Mouse (Mus musculus): ENCODE measurements around the gene Elane. TPM values are rescaled to one million over a fixed set of nuclear protein-coding genes. Genes with fewer than 3 reads are reported as not detected.

The Elane gene
- not detected for total RNA-seq (2022)

DNA sequence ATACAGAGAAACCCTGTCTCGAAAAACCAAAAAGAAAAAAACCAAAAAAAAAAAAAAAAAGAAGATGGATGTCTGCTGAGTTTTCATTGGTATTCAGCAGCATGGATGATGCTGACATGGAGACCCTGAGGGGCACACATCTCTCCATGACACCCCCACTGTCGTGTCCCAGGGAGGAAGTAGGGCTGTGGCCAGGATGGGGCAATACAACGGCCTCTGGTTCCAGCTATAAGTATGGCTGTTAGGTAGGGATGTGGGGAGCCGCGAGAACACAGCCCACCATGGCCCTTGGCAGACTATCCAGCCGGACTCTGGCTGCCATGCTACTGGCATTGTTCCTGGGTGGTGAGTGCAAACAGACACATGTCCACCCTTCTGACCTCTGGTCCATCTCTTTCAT, at the start of gene Elane:
Gene Elane, plus strand, starts transcription at position 194 of the 400 bp plus-strand sequence.
- DNase-seq (ENCODE audit: low spot score in 2 of 2) = no peak

DNA sequence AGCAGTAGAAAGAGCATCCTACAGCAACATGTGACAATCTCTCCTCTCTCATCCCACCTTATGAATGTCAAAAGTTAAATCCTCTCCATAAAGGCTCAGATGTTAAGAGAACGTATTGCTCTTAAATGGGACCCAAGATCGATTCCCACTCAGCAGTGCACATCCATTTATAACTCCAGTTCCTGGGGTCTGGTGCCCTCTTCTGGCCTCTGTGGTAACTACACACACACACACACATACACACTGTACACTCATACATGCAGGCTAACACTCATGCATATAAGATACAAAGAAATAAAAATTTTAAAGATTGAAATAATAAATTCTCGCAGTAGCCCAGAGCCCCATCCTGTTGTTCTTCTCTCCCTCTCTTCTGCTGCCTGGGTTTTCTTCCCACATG, 49.1 kb upstream of the Elane start:
- no peak for DNase-seq (ENCODE audit: low spot score in 2 of 2)

DNA sequence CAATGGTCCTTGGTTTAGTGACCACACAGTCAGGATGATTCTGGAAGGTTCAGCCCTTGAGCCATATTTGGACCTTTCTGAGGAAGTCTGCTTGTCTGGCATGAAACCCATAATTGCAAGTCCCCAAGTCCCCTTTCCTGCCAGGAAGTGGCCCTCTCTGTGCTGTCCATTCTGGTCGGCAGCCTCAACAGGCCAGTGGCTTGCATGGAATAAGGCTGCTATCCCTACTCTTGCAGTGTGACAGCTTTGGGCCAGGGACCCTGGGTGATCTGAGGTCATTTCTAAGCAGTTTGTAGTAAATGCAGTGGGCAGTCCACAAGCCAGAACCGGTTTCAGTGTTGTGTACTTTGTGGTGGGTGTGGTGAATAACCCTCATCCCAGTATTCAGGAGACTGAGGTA, 47.9 kb upstream of the Elane start:
- DNase-seq (ENCODE audit: low spot score in 2 of 2) = no peak

GRCm38 (mm10) chr10:79840091-79840490, 46.0 kb upstream of the Elane start:
- DNase-seq (ENCODE audit: low spot score in 2 of 2) = no peak

DNA sequence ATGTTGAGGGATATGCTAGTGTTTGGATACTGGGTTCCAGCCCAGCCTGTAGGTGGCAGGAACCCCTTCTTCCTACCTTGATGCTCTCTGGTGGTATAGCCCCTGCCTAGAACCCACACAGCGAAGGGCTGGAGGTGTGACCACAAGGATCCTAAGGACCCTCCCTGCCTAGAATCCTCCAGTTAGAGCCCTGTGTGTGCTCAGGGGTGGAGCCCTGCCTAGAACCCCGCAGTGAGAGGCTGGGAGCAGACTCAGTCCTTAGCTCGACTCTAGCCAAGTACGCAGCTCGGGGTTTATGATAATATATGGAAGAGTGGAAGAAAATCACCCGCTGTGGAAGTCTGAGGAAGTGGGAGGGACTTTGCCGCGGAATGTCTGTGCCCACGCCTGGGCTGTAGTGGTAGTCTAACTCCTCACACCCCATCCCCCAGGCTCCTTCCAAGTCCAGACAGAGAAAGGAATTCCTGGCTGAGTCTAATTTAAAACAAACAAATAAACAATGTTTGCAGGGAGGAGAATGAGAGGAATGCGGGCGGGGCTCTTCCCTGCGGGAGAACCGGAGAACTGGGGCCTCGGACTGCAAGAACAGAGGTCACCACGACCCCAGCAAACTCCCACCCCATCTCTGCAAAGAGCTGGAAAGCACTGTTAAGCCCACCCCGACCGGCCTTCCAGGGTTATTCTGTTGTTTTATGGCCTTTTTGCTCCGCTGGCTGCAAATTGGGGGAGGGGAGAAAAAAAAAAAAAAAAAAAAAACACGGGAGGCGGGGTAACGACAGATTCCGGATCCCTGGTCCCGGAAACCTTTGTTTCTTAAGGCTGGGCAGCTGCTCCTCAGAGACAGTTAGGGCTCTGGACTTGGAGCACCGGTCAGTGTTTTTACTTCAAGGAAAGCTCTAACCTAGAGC, 45.1 kb upstream of the Elane start:
- DNase-seq (ENCODE audit: low spot score in 2 of 2) = peak; percentile 53 to 80

- DNase-seq (ENCODE audit: low spot score in 2 of 2) = no peak
These were observed 43.7 kb upstream of the Elane start for GRCm38 (mm10) chr10:79842322-79842721.

DNA sequence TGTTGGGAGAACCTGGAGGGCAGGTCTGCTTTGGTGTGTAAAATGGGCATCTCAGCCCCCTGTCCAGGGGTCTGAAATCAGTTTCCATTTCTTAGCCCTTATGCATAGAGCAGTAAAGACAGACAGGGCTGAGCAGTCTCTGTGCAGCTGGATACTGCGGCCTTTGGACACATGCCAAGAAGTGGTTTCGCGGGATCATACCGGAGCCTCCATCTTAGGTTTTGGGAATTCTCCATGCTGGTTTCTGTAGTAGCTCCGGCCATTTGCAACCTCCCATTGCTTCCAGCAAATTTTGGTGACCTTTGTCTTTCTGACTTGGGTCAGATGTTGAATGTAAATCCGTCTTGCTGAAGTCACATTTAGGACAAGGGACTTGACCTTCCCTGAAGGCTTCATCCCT, 42.6 kb upstream of the Elane start:
- DNase-seq (ENCODE audit: low spot score in 2 of 2) = no peak

DNA sequence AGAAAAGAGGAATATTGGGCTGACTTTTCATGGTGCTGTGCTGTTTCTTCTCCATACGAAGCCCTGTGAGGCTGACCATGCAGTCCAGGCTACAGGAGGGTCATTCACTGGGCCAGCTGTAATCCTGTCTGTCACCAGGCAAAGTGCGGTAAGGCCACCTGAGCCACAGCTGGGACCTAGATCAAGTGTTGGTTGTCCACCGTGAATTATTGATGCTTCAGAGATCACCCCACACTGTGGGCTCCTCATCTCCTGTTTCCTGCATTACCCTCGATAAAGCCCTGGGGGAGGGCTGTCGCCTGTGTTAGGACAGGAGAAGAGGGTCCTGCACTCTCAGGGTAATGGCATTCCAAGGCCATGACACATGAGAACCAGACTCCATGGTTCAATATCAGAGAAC, 39.5 kb upstream of the Elane start:
- DNase-seq (ENCODE audit: low spot score in 2 of 2) = no peak

- DNase-seq (ENCODE audit: low spot score in 2 of 2) = no peak
These were observed 36.0 kb upstream of the Elane start for GRCm38 (mm10) chr10:79849941-79850628.

DNA sequence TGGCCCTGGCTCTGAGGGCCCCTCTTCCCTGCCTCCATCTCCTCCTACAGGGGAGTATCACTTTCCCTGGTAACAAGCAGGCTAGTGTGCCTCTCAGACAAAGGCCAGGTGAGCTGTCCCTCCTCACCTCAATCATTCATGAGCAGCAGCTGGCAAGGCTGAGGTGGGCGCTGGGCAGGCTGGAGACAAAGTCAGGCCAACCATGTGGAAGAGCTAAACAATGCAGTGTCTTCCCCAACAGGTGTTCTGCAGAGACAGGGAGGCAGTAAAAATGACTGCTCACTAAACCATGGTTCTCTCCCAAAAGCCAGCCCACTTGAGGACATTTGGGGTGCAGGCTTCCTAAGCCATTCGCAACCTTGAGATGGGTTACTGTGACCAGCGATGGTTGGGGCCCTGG, 34.4 kb upstream of the Elane start:
- no peak for DNase-seq (ENCODE audit: low spot score in 2 of 2)

GRCm38 (mm10) chr10:79852107-79852789, 33.8 kb upstream of the Elane start:
- DNase-seq (ENCODE audit: low spot score in 2 of 2) = no peak

DNA sequence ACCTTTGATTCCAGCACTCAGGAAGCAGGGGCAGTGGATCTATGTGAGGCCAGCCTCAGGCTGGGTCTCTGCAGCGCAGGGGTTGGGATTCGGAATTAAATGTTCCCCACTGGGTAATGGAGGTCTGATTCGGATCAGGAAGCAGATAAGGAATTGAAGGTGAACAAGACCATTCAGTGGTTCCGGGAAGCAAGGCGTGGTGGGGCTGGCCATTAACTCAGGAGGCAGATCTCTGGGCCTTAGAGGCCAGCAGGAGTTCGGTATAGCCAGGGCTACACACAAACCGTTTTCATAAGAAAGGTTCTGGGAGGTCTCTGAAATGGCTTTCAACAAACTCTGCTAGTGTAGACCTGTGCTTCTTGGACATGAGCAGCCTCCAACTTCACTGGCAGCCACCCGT, 33.2 kb upstream of the Elane start:
- DNase-seq (ENCODE audit: low spot score in 2 of 2) = no peak

DNA sequence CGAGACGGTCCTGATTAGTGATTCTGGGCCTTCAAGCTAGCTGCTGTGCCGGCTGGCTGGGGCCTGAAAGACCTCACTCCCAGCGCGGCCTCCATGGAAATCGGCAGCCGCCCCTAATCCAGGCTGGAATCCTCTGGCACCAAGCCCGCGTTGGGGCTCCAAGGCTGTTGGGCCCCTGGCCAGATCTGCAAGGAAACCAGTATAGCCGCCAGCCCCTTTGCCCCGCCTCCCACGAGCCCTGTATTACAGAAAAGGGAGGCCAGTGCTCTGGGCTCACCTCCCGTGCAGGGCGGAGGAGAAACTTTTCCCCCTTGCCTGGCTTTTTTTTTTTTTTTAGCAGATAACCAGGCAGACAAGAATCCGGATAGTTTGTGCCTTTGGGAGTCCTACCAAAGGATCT, 32.7 kb upstream of the Elane start:
- peak; percentile 69 to 80 for DNase-seq (ENCODE audit: low spot score in 2 of 2)

DNA sequence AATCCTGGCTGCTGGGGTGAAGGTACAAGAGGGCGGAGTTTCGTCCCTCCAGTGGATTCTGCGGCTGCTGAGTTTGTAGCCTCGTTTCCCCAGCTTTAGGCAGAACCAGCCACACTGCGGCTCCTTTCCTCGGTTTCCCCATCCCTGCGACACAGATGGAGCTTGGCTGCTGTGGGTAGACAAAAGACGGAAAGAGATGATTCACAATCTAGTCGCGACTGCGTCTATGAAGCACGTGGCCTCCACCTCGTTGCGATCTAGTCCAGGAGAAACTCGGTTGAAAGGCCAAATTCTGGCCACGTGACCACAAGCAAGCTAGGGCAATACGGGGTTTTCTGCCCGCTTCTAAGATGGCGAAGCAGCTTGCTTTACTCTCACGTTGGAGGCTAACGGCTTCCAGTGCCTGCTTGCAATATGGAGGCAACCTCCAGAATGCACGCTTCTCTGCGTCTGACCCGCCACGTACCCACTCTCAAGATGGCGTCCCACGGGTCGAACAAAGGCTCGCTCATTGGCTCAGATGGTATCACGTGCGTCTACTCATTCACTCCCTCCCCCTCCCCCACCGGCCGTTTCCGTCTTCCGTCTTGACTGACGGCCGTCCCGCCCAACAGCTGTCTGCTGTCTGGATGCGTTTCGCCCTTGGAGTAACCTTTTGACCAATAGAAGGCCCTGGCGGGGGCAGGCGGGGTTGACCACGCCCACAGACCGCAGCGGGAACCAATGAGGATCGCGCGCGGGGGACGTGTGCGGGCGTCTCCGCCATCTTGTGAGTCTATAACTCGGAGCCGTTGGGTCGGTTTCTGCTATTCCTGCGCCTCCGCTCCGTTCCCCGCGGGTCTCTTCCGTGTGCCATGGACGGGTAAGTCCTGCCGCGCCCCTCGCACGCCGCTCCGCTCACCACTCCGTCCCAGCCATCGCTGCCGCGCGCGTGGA, 31.9 kb upstream of the Elane start, which contains the start of gene Ptbp1:
Gene Ptbp1, plus strand, starts transcription at position 568 of the 936 bp plus-strand sequence.
- DNase-seq (ENCODE audit: low spot score in 2 of 2) = peak; percentile 95 to 100

DNA sequence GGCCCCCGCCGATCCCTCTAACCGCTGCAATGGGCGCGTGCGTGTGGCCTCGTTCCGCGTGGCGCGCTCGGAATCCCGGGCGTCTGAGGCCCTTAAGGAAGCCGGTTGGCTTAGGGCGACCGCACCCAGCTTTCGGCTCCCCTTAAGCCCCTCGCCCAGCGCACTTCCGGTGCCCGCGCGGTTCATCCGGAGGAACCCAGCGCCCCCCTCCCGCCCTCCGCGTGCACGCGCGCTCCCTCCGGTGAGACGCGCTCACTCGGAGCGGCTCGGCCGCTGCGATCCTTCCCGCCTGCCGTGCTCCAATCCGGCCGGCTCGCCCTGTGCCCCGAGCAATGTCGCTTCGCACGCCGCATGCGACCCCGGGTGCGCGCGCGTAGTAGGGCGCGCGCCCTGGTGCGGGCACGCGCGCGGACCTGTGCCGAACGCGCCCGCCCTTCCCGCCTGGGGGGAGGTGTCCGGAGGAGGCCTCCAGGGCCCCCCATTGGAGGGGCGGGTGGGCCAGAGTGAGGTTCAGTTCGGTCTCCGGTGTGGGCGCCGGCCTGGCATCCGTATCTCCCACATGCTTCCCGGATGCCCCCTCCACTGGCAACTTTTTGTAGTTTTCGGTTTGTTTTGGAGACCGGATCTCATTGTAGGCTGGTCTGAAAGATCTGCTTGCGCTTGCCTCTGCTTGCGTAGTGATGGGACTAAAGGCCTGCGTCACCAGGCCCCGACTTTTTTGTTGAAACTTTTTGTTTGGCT, 31.1 kb upstream of the Elane start:
- DNase-seq (ENCODE audit: low spot score in 2 of 2) = no peak

DNA sequence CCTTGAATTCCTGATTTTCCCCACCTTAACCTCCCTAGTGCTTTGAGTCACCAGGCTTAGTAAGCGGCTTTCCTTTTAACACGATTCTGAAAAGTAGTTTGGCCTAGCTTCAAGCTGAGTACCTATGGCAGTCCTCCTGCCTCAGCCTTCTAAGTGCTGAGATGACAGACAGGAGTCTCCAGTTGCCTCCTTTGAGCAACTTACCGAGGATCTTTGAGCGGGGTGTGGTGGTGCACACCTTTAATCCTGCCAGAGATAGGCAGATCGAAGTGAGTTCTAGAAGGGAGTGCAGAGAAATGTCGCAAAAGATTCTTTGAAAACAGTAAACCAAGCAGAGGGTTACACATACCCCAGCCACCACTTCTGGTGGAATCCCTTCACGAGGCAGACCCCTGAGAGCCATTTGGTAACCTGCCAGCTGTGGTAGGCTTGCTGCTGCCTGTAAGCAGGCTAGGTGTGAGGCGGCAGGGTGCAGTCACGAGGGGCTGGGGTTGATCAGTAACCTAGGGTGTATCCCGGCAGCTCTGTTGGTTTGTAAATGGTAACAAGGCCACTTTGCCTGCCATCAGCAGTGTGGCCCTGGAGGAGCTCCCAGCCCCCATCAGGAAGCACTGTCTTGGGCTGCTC, 30.4 kb upstream of the Elane start:
- DNase-seq (ENCODE audit: low spot score in 2 of 2) = no peak

- no peak for DNase-seq (ENCODE audit: low spot score in 2 of 2)
These were observed 29.8 kb upstream of the Elane start for GRCm38 (mm10) chr10:79856280-79856679.

DNA sequence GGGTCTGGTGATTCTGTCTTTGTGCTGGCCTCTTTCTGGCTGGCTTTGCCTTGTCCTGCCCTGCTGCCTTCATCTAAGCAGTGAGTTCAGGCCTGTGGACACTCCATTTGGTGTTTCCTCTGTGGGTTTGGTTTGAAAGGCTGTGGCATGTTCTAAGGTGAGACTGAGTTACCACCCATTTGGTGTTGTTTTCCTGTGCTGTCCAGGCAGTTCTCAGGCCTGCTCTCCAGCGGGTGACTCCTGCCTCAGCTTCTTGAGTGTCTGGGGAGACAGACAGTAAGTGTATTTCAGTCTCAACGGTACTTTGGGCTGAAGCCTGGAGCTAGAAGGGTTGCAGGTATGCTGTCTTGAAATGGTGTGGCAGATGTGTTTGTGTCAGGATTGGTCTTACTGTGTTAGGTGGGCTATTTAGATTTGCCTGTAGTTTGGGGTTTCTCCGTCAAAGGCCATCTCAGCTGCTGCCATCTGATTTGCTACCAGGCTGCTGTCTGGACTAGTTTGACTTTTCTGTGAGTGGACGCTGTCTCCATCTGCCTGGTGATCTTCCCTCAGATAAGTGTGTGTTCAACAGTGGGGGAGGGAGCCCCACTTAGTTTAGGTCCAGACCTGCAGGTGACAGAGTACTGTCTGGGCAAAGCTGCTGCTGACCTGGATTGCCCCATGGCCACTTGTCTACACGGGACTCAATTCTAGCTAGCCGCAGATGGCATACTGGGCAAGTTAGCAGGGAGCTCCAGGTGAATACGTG, 29.2 kb upstream of the Elane start:
- DNase-seq (ENCODE audit: low spot score in 2 of 2) = no peak

DNA sequence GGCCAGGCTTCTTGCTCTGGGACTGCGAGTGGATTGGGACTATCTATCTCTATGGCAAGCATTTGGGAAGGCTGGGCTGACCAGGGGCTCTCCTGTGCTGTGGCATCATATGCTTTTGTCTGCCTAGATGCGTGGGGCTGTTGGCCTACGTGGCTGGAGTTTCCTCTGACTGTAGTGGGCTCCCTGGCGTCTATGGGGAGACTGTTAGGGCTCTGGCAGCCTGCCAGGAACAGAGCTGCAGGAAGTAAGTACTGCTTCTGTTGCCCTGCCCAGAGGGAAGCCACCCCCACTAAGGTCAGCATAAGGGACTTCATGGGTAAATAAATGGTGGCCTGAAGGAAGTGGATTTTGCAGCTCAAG, 28.6 kb upstream of the Elane start:
- DNase-seq (ENCODE audit: low spot score in 2 of 2) = no peak
